Mouse (Mus musculus): ENCODE measurements around the gene Galnt10. TPM values are rescaled to one million over a fixed set of nuclear protein-coding genes. Genes with fewer than 3 reads are reported as not detected.
A peak's percentile ranks its signal among the peaks of the same experiment; 100 is the strongest.
"Not testable (repeated sequence)": the region's sequence is repeated elsewhere in the genome, so short reads cannot be mapped to it uniquely, and the experiment has no call there.

The Galnt10 gene
- total RNA-seq, 1 experiment from 2014 or later, result 9.7 TPM

DNA sequence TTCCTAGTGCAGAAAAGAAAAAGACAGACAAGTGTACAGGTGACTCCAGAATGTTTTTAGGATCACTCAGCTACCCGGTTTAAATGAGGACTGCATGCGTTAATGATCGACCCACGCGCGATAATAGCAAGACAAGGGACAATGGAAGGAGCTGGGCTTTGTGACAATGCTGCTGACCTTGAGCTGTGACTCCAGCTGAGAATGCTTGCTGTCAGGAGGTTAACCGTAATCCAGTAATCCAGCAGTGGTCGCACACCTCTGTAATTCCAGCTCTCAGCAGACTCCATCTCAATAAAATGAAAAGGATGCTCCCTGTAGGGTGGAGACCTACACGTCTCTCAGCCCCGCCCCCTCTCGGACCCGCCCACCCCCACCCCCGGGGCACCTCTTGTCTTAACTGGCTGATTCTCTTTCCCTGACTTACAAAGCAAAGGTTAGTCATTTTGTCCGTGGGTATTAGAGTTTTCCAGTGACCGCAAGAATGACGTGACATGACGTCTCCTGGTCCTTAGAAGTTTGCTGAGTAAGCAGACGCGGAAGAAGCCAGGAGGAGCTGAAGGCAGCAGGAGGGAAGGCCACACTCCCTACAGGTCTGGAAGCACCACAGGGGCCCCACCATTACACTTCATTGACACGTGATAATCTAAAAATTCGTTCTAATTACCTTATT, 145.8 kb downstream of the Galnt10 start:
- ATAC-seq (replicated peaks in 1 of 2; ENCODE audit: insufficient read depth in 1 of 2, low FRiP score in 2 of 2, low TSS enrichment in 1 of 2, low read depth in 1 of 2, poor library complexity in 2 of 2, severe bottlenecking in 2 of 2), result peak in 1 of 2 experiments; percentile 74; a peak in 2 of 4 replicates

DNA sequence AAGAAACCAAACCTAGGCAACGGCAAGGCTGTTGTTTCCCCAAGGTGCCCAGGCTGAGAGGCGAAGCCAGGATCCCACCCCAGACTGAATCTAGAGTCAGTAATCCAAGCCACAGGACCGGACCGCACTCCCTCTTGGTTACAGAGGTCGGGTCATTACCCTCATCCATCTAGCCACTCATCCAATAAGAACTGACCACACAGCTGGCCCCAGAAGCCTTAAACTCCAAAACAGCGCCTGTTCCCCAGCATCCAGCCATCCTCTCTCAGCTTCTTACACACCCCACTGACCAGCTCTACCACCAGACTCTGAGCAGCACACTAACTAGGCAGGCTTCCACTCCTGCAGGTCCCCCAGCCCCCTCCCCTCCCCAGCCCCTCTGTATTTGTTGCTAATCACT, 149.8 kb downstream of the Galnt10 start:
- ATAC-seq (replicated peaks in 1 of 2; ENCODE audit: insufficient read depth in 1 of 2, low FRiP score in 2 of 2, low TSS enrichment in 1 of 2, low read depth in 1 of 2, poor library complexity in 2 of 2, severe bottlenecking in 2 of 2), result no peak

DNA sequence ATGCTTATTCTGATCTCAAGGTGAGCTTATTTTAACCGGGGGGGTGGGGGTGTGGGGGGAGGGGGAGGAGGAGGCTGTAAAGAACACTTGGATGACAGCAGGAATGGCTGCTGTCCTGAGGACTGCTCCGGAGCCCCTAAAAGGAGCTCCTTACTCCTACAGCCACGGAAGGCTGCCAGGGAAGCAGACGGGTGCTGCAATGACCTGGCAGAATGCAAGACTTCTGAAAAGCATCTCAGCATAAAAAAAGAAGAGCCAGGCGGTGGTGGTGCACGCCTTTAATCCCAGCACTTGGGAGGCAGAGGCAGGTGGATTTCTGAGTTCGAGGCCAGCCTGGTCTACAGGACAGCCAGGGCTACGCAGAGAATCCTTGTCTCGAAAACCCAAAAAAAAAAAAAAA, 152.6 kb downstream of the Galnt10 start:
- ATAC-seq (replicated peaks in 1 of 2; ENCODE audit: insufficient read depth in 1 of 2, low FRiP score in 2 of 2, low TSS enrichment in 1 of 2, low read depth in 1 of 2, poor library complexity in 2 of 2, severe bottlenecking in 2 of 2), result no peak

DNA sequence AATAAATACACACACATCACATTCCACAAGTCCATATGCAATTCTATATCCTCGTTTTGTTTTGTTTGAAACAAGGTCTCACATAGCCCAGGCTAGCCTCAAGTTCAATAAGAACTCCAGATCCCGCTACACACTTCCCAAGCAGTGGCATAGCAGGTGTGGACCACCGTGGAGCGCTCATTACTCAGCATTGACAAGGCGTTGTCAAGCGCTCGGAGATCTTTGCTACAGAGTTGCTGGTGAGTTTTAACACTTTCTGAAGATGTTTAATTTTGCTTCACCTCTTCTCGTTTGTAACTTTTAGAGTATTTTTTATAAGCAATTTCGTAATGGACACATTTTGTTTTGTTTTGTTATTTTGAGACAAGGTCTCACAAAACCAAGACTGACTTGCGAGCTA, 154.2 kb downstream of the Galnt10 start:
- no peak for ATAC-seq (replicated peaks in 1 of 2; ENCODE audit: insufficient read depth in 1 of 2, low FRiP score in 2 of 2, low TSS enrichment in 1 of 2, low read depth in 1 of 2, poor library complexity in 2 of 2, severe bottlenecking in 2 of 2)

DNA sequence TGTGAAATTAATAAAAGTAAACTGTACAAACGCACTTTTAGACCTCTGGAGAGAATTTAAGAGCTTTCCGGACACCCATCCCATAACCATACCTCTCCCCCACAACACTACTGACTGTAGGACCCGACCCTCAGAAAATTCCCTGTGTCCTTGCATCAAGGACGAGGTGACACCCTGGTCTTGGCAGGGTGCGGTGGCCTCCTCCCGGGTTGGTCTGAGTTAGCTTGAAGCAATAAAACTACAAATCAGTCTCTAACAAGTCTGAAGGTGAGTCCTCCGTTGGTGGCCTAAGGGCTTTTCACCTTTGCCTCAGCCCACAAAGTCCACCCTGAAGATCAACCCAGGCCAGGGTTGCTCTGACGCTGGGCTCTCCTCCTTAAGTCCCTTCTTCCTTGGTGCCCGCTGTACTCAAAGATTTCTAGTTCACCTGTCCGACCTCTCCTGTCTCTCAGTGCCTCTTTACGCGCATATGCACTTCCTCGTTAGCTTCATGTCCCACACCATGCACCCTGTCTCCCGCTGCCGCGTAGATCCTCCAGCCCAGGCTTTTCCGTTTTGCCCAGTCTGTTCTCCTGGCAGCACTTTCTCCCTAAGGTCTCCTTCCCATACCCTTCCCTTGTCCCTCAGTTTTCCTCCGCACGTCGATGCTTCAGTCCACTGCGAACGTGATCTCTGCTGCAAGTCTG, 155.2 kb downstream of the Galnt10 start:
- ATAC-seq (replicated peaks in 1 of 2; ENCODE audit: insufficient read depth in 1 of 2, low FRiP score in 2 of 2, low TSS enrichment in 1 of 2, low read depth in 1 of 2, poor library complexity in 2 of 2, severe bottlenecking in 2 of 2), result peak in 1 of 2 experiments; percentile 28; a peak in 1 of 4 replicates

DNA sequence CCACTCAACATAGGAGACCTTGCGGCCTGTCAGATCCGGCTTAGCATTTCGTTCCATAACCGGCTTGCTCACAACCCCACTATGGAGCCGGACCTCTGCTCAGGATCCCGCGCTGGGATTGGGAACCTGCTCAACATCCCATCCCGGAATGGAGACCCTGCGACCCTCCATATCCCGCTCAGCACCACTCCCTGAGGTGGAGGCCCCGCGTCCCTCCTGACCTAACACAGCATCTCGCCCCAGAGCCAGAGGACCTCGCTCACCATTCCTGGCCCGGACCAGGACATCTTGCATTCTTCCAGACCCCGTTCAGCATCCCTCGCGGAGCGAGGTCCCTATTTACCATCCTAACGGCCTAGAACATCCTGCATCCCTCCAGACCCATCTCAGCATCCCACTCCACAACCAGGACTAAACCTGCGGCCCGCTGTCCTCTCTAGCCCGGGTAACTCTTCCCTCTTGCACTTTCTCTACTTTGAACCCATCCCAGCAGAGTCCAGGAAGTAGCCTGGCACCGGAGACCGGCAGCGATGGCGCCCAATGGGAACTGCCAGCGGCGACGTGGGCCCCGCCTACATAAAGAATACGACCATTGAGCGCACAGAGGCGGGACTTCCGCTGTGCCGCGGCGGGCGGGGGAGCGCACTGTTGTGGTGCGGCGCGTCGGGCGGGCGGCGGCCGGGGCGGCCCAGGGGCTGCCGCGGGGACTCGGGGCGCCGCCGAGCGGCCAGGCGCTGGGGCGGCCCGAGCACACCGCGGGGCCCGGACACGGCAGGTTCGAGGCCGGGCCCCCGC, 155.9 kb downstream of the Galnt10 start, which contains the start of gene Sap30l:
TSS of gene Sap30l (plus strand) at position 667 of the 795 bp plus-strand sequence.
- ATAC-seq (replicated peaks in 1 of 2; ENCODE audit: insufficient read depth in 1 of 2, low FRiP score in 2 of 2, low TSS enrichment in 1 of 2, low read depth in 1 of 2, poor library complexity in 2 of 2, severe bottlenecking in 2 of 2), result peak; percentile 100

DNA sequence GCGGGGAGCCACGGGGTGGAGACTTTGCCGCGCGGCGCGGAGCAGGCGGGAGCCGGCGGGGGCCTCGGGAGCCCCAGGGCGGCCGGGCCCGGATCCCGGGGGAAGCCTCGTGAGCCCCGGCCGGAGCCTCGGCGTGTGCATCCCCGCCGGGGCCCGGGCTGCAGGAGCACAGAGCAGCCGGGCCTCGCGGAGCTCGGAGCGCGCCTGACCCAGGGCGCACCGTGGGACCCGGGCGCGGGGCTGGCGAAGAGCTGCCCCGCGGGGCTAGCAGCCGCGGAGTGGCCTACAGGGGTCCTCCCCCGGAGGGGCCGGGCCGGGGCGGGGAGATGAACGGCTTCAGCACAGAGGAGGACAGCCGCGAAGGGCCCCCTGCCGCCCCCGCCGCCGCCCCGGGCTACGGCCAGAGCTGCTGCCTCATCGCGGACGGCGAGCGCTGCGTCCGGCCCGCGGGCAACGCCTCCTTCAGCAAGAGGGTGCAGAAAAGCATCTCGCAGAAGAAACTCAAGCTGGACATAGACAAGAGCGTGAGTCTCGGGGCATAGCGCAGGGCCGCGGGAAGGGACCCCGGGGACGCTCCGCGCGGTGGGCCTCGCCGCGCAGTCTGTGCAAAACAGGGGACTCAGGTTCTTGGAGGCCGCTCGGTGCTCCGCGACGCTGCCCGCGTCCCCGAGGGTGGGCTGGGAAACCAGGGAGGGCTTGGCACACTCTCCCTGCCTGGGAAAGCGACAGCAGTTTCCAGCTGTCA, 156.7 kb downstream of the Galnt10 start:
- no peak for ATAC-seq (replicated peaks in 1 of 2; ENCODE audit: insufficient read depth in 1 of 2, low FRiP score in 2 of 2, low TSS enrichment in 1 of 2, low read depth in 1 of 2, poor library complexity in 2 of 2, severe bottlenecking in 2 of 2)

DNA sequence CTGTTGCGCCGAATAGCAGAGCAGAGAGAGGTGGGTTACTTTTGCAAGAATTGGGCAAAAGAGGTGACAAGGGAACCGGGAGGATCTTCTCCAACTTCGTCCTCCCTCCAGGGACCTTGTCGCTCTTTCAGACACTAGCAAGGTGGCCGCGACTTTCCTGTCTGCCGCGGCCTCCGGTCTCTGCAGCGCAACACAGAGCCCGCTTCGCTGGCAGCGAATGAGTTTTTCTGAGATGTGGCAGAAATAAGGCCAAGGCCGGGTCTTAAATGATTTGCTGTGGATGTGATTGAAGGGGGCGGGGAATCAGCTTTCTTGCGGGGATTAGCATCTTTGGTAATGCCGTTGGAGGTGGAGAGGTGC, 157.2 kb downstream of the Galnt10 start:
- no peak for ATAC-seq (replicated peaks in 1 of 2; ENCODE audit: insufficient read depth in 1 of 2, low FRiP score in 2 of 2, low TSS enrichment in 1 of 2, low read depth in 1 of 2, poor library complexity in 2 of 2, severe bottlenecking in 2 of 2)

DNA sequence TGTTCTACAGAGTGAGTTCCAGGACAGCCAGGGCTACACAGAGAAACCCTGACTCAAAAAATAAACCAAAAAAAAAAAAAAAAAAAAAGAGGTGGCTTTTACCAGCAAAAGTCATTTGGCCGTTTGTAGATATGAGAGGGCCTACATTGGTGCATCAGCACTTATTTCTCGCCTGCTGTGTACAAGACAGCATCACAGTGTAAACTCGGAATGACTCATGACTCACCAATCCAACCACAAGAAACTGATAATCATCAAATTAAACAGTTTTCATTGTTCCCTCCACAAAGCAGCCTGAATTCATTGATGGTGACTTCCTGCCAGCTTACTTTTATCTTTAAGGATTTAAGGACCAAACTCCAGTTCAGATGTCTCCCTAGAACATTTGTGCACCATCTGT, 159.8 kb downstream of the Galnt10 start:
- ATAC-seq (replicated peaks in 1 of 2; ENCODE audit: insufficient read depth in 1 of 2, low FRiP score in 2 of 2, low TSS enrichment in 1 of 2, low read depth in 1 of 2, poor library complexity in 2 of 2, severe bottlenecking in 2 of 2), result no peak

DNA sequence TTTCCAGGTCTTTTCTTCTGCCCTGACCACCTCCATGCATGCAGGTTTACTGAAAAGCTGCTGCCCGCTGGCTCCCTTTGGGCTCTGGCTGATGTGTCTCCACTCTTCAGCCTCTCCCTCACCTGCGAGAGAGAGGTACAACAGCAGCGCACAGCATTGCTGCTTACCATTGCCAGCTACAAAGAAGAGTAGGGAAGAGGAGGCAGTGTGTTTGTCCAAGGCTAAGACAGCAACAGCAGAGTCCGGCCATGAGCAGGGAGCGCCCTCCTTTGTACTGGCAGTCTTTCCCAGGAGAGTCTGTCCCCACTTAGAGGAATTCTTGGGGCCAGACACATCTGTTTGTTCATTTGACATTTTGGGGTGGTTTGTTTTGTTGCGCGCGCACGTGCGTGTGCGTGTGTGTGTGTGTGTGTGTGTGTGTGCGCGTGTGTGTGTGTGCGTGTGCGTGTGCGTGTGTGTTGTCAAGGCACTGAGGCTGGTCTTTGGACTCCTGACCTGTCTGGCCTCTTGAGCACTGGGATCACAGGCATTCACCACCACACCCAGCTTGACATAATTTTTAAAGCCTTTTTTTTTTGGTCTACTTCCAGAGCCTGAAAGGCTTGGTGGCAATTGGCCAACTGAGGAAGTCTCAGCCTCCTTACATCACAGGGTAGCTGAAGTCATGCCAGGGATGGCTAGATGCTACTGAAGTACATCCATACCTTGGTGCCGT, 163.9 kb downstream of the Galnt10 start:
- ATAC-seq (replicated peaks in 1 of 2; ENCODE audit: insufficient read depth in 1 of 2, low FRiP score in 2 of 2, low TSS enrichment in 1 of 2, low read depth in 1 of 2, poor library complexity in 2 of 2, severe bottlenecking in 2 of 2), result no peak

DNA sequence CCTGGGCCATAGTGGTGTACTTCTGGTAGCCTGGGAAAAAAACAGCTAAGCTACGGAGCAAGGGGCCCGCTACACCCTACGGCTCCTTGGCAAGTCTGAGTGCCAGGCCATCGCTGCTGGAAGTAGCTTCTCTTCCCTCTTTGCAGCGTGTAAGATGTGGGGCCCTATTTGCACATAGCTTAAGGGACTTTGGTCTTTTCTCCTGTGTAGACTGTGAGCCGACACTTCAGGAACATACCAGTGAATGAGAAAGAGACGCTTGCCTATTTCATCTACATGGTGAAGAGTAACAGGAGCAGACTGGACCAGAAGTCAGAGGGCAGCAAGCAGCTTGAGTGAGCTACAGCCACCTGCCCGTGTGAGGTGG, 164.5 kb downstream of the Galnt10 start:
- ATAC-seq (replicated peaks in 1 of 2; ENCODE audit: insufficient read depth in 1 of 2, low FRiP score in 2 of 2, low TSS enrichment in 1 of 2, low read depth in 1 of 2, poor library complexity in 2 of 2, severe bottlenecking in 2 of 2), result no peak

DNA sequence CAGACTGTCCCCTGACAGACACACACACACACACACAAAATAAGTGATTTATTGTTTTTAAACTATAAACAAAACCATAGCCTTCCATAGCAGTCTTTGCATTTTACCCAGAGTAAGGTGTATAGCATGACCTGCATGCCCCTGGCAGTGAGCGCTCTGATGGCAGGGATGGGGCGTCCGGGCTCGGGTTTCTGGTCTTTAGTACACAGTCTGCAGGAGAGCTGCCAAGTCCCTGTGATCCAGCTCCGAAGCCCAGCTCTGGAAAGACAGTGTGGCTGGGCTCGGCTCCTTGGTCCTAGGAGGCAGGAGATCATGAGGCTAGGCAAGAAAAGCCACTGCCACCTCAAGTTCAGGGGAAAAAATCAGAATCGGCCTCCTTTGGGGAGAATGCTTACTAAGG, 165.8 kb downstream of the Galnt10 start:
- no peak for ATAC-seq (replicated peaks in 1 of 2; ENCODE audit: insufficient read depth in 1 of 2, low FRiP score in 2 of 2, low TSS enrichment in 1 of 2, low read depth in 1 of 2, poor library complexity in 2 of 2, severe bottlenecking in 2 of 2)

DNA sequence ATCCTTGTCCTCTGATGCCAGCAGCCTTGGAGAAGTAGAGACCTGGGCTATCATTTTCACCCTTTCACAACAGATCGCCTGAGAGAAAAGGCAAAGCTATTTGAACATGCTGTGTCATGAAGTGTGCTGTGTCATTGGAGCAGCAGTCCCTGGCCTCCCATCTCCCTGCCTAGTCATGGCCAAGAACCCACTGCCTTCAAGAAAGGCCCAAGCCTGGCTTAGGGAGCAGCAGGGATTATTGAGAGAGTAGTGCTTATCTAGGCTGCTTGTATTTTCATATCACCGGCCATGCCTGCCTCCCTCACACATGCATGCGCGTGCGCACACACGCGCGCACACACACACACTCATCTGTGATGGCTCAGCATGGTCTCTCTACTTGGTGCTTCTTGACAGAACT, 167.0 kb downstream of the Galnt10 start:
- ATAC-seq (replicated peaks in 1 of 2; ENCODE audit: insufficient read depth in 1 of 2, low FRiP score in 2 of 2, low TSS enrichment in 1 of 2, low read depth in 1 of 2, poor library complexity in 2 of 2, severe bottlenecking in 2 of 2), result peak; percentile 37 to 57; a peak in 2 of 4 replicates

DNA sequence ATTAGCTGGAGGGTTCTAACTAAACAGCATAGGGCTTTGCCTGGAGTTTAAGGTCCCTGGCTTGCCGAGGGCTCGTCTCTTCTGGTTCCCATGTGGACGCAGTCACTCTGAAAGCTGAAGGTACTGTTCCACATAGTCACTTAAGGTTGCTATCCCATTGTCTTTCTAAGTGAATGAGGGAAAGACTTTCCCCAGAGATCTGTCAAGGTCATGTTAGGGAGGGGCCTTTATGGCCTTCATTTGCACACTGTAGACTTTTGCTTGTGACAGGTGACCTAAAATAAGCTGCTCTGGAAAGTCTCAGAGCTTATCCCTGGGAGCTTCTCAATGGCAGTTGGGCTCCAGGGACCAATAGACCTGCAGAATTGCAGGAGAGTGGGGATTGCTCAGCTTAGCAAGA, 168.4 kb downstream of the Galnt10 start:
- ATAC-seq (replicated peaks in 1 of 2; ENCODE audit: insufficient read depth in 1 of 2, low FRiP score in 2 of 2, low TSS enrichment in 1 of 2, low read depth in 1 of 2, poor library complexity in 2 of 2, severe bottlenecking in 2 of 2), result no peak

DNA sequence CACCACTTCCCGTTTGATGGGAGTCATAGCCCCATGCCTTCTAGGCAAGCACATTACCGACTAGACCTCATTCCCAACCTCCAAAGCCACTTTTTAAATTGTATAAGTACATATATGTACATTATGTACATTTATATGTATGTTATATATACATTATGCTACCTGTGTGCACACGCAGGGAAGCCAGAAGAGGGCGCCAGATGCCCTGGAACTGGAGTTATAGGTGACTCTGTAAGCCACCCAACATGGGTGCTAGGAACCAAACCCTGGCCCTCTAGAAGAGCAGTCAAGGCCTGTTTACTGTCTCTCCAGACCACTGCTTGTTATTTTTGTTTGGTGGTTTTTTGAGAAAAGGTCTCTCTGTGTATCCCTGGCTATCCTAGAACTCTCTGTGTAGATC, 172.9 kb downstream of the Galnt10 start:
- ATAC-seq (replicated peaks in 1 of 2; ENCODE audit: insufficient read depth in 1 of 2, low FRiP score in 2 of 2, low TSS enrichment in 1 of 2, low read depth in 1 of 2, poor library complexity in 2 of 2, severe bottlenecking in 2 of 2), result no peak

DNA sequence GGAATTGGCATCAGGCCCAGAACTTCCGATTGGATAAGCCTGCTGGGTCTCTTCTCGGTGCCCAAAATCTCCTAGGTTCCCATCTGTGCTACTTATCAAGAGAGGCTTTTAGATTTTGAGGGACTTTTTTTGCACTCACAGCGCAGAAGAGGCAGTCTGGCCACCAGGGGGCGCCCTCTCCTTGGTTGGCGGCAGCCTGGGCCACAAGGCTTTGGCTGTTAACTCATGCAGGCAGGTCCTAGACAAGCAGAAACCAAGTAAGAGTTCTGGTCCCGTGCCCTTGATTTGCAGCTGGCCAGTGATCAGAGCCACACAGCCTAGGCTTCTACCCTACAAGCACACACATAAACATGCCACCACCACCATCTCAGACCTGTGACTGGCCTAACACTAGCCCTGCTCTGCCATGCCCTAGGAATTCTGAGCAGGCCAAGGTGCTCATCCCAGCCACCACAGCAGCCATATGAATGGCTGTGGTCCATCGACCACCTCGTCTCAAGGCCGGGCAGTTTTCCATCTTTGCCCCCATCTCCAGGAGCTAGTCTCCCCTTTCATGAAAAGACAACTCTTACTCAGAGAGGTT, 174.8 kb downstream of the Galnt10 start:
- peak; percentile 65 to 84 for ATAC-seq (replicated peaks in 1 of 2; ENCODE audit: insufficient read depth in 1 of 2, low FRiP score in 2 of 2, low TSS enrichment in 1 of 2, low read depth in 1 of 2, poor library complexity in 2 of 2, severe bottlenecking in 2 of 2)

DNA sequence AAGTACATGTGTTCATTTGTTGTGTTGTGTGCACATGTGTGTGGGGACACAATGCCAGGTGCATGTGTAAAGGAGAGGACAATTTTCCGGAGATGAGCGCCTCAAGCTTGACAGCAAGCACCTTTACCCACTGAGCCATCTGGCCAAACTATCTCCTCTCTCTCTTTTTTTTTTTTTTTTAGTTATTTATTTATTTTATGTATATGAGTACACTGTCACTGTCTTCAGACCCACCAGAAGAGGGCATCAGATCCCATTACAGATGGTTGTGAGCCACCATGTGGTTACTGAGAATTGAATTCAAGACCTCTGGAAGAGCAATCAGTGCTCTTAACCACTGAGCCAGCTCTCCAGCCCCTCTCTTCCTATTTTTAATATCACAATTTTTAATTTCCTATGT, 177.9 kb downstream of the Galnt10 start:
- ATAC-seq (replicated peaks in 1 of 2; ENCODE audit: insufficient read depth in 1 of 2, low FRiP score in 2 of 2, low TSS enrichment in 1 of 2, low read depth in 1 of 2, poor library complexity in 2 of 2, severe bottlenecking in 2 of 2), result not testable (repeated sequence)

All from hematopoietic stem cell, adult 5-6 weeks (primary cell).